Mouse (Mus musculus): ENCODE data around the gene Lrrc75a. TPM values are rescaled to one million over a fixed set of nuclear protein-coding genes. Genes with fewer than 3 reads are reported as not detected.
A peak's percentile ranks its signal among the peaks of the same experiment; 100 is the strongest.

Lrrc75a gene
- polyA plus RNA-seq, 1 experiment from 2014 or later: 10.0 TPM

DNA sequence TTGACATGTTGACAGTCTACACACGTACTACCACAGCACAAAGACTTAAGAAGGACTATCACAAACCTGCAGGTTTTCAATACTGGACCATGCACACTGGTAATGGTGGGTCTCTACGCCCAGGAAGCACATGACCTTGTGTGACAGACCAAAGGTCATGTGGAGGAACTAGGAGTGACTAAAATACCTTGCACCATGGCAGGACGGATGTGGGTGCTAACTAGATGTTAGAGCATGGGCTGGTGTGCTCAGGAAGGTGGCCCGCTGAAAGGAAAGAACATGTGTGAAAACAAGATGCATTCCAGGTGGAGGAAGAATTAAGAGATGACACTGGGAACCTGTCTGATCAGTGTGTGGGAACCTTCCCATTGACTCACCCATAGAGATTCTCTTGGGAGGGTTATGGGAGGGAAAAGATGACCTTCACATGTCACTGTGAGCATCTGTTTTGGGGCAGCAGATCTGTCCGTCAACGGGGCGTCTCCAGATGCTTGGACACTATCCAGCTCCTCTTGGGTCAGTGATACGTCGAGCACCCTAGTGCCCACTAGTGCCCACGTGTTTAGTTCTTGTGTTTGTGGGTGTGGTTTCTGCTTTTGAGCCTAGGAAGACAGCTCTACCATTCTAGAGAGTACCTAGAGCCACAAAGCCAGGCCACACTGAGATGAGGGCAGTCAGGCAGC lies 4.5 kb downstream of the Lrrc75a start:
- peaks cover 48% of the 10 kb centered on the region for H3K4me1 ChIP-seq
- H3K9ac ChIP-seq: no peak overlapping the region

GRCm38 (mm10) chr11:62643011-62643631 lies 5.2 kb downstream of the Lrrc75a start:
- Histone ChIP-seq H3K27ac (peak overlapping the region; percentile 35), H3K9me3 (no peaks in the 10 kb centered on the region), H3K27me3 (replicated peaks) (no peaks in the 10 kb centered on the region), H3K9ac (no peak overlapping the region), H3K36me3 (no peaks in the 10 kb centered on the region), H3K4me1 (peaks cover 48% of the 10 kb centered on the region), H3K4me3 (replicated peaks) (no peak overlapping the region), H3K4me2 (no peak overlapping the region)
- peak; percentile 47; the same call in 1 of the 2 replicates for ATAC-seq (ENCODE audit: insufficient read depth, low FRiP score, low read depth)
- WGBS: 70% methylated on average over 8 of the region's 8 CpGs

More for the DNA sequence above, 4.5 kb downstream of the Lrrc75a start:
- no peak for ATAC-seq (ENCODE audit: insufficient read depth, low FRiP score, low read depth)
- no peaks in the 10 kb centered on the region for H3K9me3 ChIP-seq
- peak overlapping the region; percentile 35; the same call in 1 of the 2 replicates for H3K27ac ChIP-seq
- H3K36me3 ChIP-seq: no peaks in the 10 kb centered on the region
- H3K27me3 ChIP-seq (replicated peaks): no peaks in the 10 kb centered on the region
- WGBS: 81% methylated on average over 10 of the region's 10 CpGs
- no peak overlapping the region for H3K4me2 ChIP-seq
- no peak overlapping the region for H3K4me3 ChIP-seq (replicated peaks)

DNA sequence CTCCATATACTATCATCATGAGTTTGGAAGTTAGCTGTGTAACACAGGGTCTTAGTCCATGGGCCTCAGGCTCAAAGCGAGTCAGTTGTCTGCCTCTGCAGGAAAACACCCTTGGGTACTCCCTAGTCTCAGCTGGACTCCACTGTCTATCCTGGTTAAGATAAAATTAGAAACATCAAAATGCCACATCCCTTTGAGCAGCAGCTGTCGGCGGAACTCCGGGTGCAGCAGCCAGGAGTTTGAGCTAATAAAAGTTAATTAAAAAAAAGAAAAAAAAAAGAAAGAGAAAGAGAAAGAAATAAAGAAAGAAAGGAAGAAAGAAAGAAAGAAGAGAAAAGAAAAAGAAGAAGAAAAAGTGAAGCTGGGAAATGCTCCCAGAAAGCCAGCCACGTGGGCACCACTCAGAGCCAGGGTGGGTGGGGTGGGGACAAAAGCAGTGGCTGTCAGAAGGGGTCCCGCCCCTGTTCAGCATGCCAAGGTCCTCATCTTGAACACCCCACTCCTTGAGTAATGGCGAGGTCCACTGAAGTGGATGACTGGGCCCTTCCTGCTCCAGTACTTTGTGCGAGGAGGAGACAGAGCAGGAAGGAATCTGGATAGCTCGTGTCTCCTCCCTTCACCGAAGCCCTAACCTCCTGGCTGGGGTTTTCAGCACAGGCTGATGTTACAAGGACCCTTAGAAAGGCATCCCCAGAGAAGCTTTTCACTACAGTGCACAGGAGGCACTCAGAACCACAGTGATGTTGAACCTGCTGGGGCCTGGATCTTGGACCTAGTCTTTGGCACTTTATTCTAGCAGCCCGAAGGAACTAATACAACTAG lies 6.1 kb downstream of the Lrrc75a start:
- 62% methylated on average over 11 of the region's 11 CpGs for WGBS
- Histone ChIP-seq H3K36me3 (no peaks in the 10 kb centered on the region), H3K27me3 (replicated peaks) (no peaks in the 10 kb centered on the region), H3K9ac (no peak overlapping the region), H3K4me3 (replicated peaks) (no peak overlapping the region), H3K27ac (no peak overlapping the region), H3K4me1 (peaks cover 43% of the 10 kb centered on the region), H3K9me3 (no peaks in the 10 kb centered on the region), H3K4me2 (no peak overlapping the region)
- ATAC-seq (ENCODE audit: insufficient read depth, low FRiP score, low read depth): no peak

DNA sequence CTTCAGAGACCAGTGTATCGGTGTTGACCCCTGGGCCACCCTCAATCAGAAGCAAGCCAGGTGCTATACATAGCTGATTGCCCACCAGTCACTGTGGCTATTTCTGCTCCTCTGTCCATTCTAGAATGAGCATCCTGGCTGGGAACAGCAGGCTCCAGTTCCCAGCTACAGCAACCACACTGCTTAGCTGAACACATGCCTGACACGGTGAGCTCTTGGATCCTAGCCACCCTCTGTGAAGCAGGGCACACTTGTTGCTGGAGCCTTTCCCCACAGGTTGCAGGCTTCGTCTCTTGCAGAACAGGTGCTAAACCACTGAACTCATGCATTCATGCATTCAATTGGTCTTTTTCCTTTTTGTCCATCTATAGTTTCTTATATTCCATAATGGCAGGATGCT lies 7.9 kb downstream of the Lrrc75a start:
- H3K9me3 ChIP-seq: no peaks in the 10 kb centered on the region
- H3K27ac ChIP-seq: no peak overlapping the region
- no peaks in the 10 kb centered on the region for H3K27me3 ChIP-seq (replicated peaks)
- no peak overlapping the region for H3K4me2 ChIP-seq
- H3K4me1 ChIP-seq: peaks cover 38% of the 10 kb centered on the region
- ATAC-seq (ENCODE audit: insufficient read depth, low FRiP score, low read depth): no peak
- H3K36me3 ChIP-seq: no peaks in the 10 kb centered on the region
- WGBS: 68% methylated on average over 3 of the region's 3 CpGs
- H3K4me3 ChIP-seq (replicated peaks): no peak overlapping the region
- no peak overlapping the region for H3K9ac ChIP-seq

- H3K36me3 ChIP-seq: no peaks in the 10 kb centered on the region
- H3K9ac ChIP-seq: no peak overlapping the region
- no peak overlapping the region for H3K4me3 ChIP-seq (replicated peaks)
- H3K4me2 ChIP-seq: no peak overlapping the region
- H3K27me3 ChIP-seq (replicated peaks): no peaks in the 10 kb centered on the region
- H3K4me1 ChIP-seq: peaks cover 19% of the 10 kb centered on the region
- 83% methylated on average over 4 of the region's 4 CpGs for WGBS
- ATAC-seq (ENCODE audit: insufficient read depth, low FRiP score, low read depth): no peak
- no peak overlapping the region for H3K27ac ChIP-seq
- no peaks in the 10 kb centered on the region for H3K9me3 ChIP-seq
Observed at GRCm38 (mm10) chr11:62638402-62638801, 9.9 kb downstream of the Lrrc75a start.

DNA sequence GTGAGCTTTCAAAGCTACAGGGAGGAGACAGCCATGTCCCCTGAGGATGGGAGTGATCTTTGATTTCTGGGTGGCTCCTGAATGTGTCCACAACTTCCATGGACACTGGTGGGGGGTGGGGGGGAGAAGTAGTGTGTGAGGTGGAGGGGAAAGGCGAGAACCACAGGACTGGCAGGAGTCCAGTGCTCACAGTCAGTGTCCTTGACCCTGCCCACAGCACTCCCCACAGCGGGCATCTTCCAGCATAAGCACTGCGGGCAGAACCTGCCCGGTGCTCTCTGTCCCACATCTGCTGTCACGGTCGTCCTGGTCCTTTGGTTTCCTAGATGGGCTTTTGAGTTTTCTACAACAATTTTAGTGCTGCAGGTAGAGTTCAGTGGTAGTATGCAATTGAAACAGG lies 10.5 kb downstream of the Lrrc75a start:
- Histone ChIP-seq H3K27ac (no peak overlapping the region), H3K9ac (no peak overlapping the region), H3K4me1 (peaks cover 14% of the 10 kb centered on the region), H3K9me3 (no peaks in the 10 kb centered on the region), H3K4me3 (replicated peaks) (no peak overlapping the region), H3K36me3 (no peaks in the 10 kb centered on the region), H3K4me2 (no peak overlapping the region), H3K27me3 (replicated peaks) (no peaks in the 10 kb centered on the region)
- ATAC-seq (ENCODE audit: insufficient read depth, low FRiP score, low read depth): no peak
- 85% methylated on average over 6 of the region's 6 CpGs for WGBS

DNA sequence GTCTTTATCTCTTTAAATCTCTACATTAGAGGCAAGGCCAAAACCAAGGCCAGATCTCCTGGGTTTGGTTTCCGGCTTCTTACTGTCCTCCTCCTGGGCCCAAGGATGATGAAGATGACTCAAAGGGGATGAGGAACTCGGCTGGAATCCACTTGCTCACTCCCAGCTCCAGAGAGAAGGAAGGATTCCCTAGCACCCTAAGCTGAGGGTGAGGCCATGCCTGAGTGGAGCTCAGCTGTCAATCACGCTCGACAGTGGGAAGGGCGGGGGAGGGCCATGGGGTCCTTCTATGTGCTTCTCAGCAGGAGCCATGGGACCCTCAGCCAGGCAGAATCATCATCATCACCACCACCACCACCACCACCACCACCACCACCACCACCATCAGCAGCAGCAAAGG lies 10.9 kb downstream of the Lrrc75a start:
- H3K9ac ChIP-seq: no peak overlapping the region
- WGBS: 67% methylated on average over 5 of the region's 5 CpGs

GRCm38 (mm10) chr11:62636840-62637221 lies 11.5 kb downstream of the Lrrc75a start:
- H3K9me3 ChIP-seq: no peaks in the 10 kb centered on the region
- 0 out of 2 replicates have a peak, but pooled peaks have one; percentile 42 for ATAC-seq (ENCODE audit: insufficient read depth, low FRiP score, low read depth)
- no peak overlapping the region for H3K27ac ChIP-seq
- no peak overlapping the region for H3K4me2 ChIP-seq
- no peak overlapping the region for H3K4me3 ChIP-seq (replicated peaks)
- H3K36me3 ChIP-seq: no peaks in the 10 kb centered on the region
- H3K9ac ChIP-seq: no peak overlapping the region
- H3K4me1 ChIP-seq: peaks cover 14% of the 10 kb centered on the region
- 77% methylated on average over 3 of the region's 3 CpGs for WGBS
- H3K27me3 ChIP-seq (replicated peaks): no peaks in the 10 kb centered on the region

More for the DNA sequence above, 10.9 kb downstream of the Lrrc75a start:
- Histone ChIP-seq H3K4me2 (no peak overlapping the region), H3K27me3 (replicated peaks) (no peaks in the 10 kb centered on the region), H3K27ac (no peak overlapping the region), H3K9me3 (no peaks in the 10 kb centered on the region), H3K4me3 (replicated peaks) (no peak overlapping the region), H3K4me1 (peaks cover 14% of the 10 kb centered on the region), H3K36me3 (no peaks in the 10 kb centered on the region)
- no peak for ATAC-seq (ENCODE audit: insufficient read depth, low FRiP score, low read depth)

DNA sequence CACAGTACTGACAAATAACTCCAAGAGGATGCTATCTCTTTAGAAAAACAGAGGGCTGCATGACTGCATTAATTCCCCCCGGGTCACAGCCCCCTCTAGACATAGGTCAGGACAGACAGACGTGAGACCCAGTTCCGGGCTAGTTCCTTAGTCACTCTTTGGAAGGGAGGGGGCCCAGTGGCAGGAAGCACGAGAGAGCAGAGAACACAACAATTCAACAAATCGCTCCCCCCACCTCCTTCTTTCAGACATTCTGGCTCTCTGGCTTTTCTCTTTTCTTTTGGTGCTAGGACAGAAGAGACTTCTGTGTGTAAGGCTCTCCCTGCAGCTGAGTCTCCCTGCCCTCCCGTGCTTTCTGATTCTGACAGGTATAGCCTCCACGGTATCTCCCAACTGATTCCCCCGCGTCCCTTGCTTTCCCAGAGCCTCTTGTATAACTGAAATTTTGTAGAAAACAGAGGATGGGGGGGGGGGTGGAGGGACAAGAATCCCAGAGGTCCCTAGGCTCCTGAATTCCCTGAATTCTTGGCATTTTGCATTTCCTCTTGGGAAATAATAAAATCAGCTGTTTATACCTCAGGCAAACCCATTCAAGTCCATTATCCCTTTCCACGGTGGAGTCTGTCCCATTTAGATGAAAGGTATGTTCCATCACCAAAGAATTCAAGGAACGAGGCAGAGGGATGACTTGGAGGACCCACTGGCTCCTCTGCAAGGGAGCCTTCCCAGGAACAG lies 12.1 kb downstream of the Lrrc75a start:
- H3K27ac ChIP-seq: no peak overlapping the region
- 54% methylated on average over 11 of the region's 11 CpGs for WGBS
- H3K9ac ChIP-seq: no peak overlapping the region
- H3K36me3 ChIP-seq: no peaks in the 10 kb centered on the region
- no peaks in the 10 kb centered on the region for H3K27me3 ChIP-seq (replicated peaks)
- H3K4me2 ChIP-seq: no peak overlapping the region
- peaks cover 14% of the 10 kb centered on the region for H3K4me1 ChIP-seq
- no peaks in the 10 kb centered on the region for H3K9me3 ChIP-seq
- no peak overlapping the region for H3K4me3 ChIP-seq (replicated peaks)
- ATAC-seq (ENCODE audit: insufficient read depth, low FRiP score, low read depth): no peak

DNA sequence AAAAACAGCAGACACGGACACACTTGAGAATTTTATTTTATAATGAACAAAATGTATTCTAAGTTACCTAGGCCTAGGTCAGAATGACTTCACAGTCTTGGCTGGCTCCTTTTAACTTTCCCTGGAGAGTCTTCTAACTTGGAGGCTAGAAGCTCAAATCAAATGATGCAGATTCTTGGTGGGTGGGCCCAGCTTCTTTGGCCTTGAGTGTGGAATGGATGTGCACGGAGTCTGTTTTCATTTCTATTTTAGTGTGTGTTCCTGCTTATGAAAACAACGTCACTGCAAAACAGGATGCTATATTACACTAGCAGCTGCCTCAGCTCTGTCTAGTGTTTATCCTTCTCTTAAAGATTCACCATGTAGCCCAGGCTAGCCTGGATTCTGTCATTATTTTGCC lies 12.9 kb downstream of the Lrrc75a start:
- H3K4me1 ChIP-seq: peaks cover 17% of the 10 kb centered on the region
- no peak overlapping the region for H3K9ac ChIP-seq
- H3K27ac ChIP-seq: no peak overlapping the region
- no peaks in the 10 kb centered on the region for H3K27me3 ChIP-seq (replicated peaks)
- H3K4me3 ChIP-seq (replicated peaks): no peak overlapping the region
- no peaks in the 10 kb centered on the region for H3K36me3 ChIP-seq
- no peaks in the 10 kb centered on the region for H3K9me3 ChIP-seq
- no peak for ATAC-seq (ENCODE audit: insufficient read depth, low FRiP score, low read depth)
- WGBS: 63% methylated on average over 3 of the region's 3 CpGs
- no peak overlapping the region for H3K4me2 ChIP-seq

DNA sequence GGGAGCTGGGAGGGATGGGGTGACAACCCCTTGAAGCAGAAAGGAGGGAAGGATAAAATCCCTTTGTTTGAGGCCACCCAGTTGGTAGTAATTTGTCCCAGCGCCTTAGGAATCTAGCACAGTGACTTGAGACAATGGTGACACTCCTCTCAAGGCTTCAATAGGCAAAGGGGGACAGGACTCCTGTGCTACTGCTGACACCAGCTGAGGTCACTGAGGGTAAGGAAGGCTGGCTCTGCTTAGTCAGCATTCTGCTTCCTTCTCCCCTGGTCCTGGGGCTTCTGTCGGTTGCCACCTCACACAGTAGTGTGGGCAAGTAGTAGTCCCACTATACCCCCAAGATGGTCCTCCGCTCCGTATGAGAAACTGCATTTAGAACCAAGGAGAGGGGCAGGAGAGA lies 17.2 kb downstream of the Lrrc75a start:
- no peak overlapping the region for H3K9ac ChIP-seq
- H3K4me1 ChIP-seq: peaks cover 20% of the 10 kb centered on the region
- 62% methylated on average over 4 of the region's 4 CpGs for WGBS
- no peak overlapping the region for H3K4me3 ChIP-seq (replicated peaks)
- no peak overlapping the region for H3K27ac ChIP-seq
- no peaks in the 10 kb centered on the region for H3K36me3 ChIP-seq
- H3K4me2 ChIP-seq: no peak overlapping the region
- no peak for ATAC-seq (ENCODE audit: insufficient read depth, low FRiP score, low read depth)
- H3K27me3 ChIP-seq (replicated peaks): no peaks in the 10 kb centered on the region
- H3K9me3 ChIP-seq: no peaks in the 10 kb centered on the region
